Mouse (Mus musculus): Measurements from ENCODE around the gene Ikbip. TPM values are rescaled to one million over a fixed set of nuclear protein-coding genes. Genes with fewer than 3 reads are reported as not detected.

The Ikbip gene
- polyA plus RNA-seq, 1 experiment from 2014 or later, result 9.6 TPM

DNA sequence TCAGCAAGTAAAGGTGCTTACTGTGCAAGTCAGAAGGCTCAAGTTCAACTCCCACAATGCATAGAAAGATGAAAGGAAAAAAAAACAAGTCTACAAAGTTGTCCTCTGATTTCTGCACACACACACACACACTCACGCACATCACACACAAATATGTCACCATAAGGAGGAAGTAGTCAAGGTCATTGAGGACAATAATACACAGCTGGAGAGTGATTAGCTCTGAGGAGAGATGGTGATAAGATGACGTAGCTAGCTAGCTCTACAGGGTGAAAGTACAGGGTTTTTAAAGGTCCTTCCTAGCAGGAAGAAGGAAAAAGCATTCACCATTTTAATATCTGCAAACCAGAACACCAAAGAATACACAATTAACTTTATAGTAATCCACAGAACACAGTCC lies 44.7 kb downstream of the Ikbip start:
- Histone ChIP-seq H3K9me3 (replicated peaks; ENCODE audit: control insufficient read depth, low read length) (no peaks in the 10 kb centered on the region), H3K27ac (ENCODE audit: low read depth, low read length) (no peak overlapping the region), H3K4me2 (ENCODE audit: low read length) (no peak overlapping the region), H3K9ac (ENCODE audit: low read length) (no peak overlapping the region), H3K4me3 (ENCODE audit: low read depth, low read length) (no peak overlapping the region), H3K27me3 (replicated peaks; ENCODE audit: control insufficient read depth, insufficient read depth, low read length) (no peaks in the 10 kb centered on the region), H3K4me1 (ENCODE audit: control insufficient read depth, insufficient read depth, low read length) (peaks cover 7% of the 10 kb centered on the region), H3K36me3 (ENCODE audit: control insufficient read depth, insufficient read depth, low read length) (no peaks in the 10 kb centered on the region)
- ATAC-seq (no peak), DNase-seq (ENCODE audit: low spot score) (no peak)
- WGBS, result 78% methylated on average over 2 of the region's 2 CpGs

DNA sequence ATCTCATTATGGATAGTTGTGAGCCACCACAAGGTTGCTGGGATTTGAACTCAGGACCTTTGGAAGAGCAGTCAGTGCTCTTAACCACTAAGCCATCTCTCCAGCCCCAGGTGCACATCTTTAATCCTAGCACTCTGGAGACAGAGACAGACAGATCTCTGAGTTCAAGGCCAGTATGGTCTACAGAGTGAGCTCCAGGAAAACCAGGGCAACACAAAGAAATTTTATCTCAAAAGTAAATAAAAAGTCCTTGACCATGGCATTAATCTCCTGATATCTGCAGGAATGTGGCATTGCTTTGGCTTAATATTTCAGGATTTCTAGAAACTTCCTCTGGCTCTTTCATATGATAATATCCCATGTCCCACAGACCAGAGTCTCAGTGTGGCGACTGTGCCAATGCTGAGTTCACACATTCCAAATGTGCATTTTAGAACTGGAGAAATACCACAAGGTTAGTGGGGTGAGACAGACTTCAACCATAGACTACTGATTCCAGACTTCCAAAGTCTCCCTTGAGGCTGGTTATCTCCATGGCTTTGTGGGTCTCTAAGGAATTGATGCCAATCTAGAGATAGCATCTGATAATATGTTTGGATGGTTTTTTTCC lies 45.9 kb downstream of the Ikbip start:
- Histone ChIP-seq H3K4me1 (ENCODE audit: control insufficient read depth, insufficient read depth, low read length) (peaks cover 3% of the 10 kb centered on the region; the same call in 1 of the 2 replicates), H3K36me3 (ENCODE audit: control insufficient read depth, insufficient read depth, low read length) (no peaks in the 10 kb centered on the region), H3K9ac (ENCODE audit: low read length) (no peak overlapping the region), H3K9me3 (replicated peaks; ENCODE audit: control insufficient read depth, low read length) (no peaks in the 10 kb centered on the region), H3K27ac (ENCODE audit: low read depth, low read length) (no peak overlapping the region), H3K27me3 (replicated peaks; ENCODE audit: control insufficient read depth, insufficient read depth, low read length) (no peaks in the 10 kb centered on the region), H3K4me3 (ENCODE audit: low read depth, low read length) (no peak overlapping the region), H3K4me2 (ENCODE audit: low read length) (no peak overlapping the region)
- DNase-seq (ENCODE audit: low spot score) (no peak), ATAC-seq (no peak)
- WGBS, result 79% methylated on average over 1 of the region's 1 CpGs

DNA sequence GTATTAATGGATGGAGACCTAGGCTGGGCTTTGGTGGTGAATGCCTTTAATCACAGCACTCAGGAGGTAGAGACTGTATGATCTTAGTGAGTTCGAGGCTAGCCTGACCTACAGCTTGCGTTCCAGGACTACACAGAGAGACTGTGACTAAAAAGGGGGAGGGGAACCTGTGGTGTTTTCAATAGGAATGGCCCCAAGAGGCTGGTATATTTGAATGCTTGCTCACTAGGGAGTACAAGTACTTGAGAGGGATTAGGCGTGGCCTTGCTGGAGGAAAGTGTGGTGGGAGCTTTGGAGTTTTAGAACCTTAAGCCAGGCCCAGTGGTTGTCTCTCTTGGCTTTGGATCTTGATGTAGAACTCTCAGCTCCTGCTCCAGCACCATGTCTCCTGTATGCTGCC lies 48.1 kb downstream of the Ikbip start:
- ATAC-seq, result no peak
- Histone ChIP-seq H3K36me3 (ENCODE audit: control insufficient read depth, insufficient read depth, low read length) (no peaks in the 10 kb centered on the region), H3K4me1 (ENCODE audit: control insufficient read depth, insufficient read depth, low read length) (no peaks in the 10 kb centered on the region), H3K9ac (ENCODE audit: low read length) (no peak overlapping the region), H3K9me3 (replicated peaks; ENCODE audit: control insufficient read depth, low read length) (no peaks in the 10 kb centered on the region), H3K27me3 (replicated peaks; ENCODE audit: control insufficient read depth, insufficient read depth, low read length) (no peaks in the 10 kb centered on the region), H3K27ac (ENCODE audit: low read depth, low read length) (no peak overlapping the region), H3K4me2 (ENCODE audit: low read length) (no peak overlapping the region), H3K4me3 (ENCODE audit: low read depth, low read length) (no peak overlapping the region)
- 78% methylated on average over 3 of the region's 3 CpGs for WGBS
- no peak for DNase-seq (ENCODE audit: low spot score)

DNA sequence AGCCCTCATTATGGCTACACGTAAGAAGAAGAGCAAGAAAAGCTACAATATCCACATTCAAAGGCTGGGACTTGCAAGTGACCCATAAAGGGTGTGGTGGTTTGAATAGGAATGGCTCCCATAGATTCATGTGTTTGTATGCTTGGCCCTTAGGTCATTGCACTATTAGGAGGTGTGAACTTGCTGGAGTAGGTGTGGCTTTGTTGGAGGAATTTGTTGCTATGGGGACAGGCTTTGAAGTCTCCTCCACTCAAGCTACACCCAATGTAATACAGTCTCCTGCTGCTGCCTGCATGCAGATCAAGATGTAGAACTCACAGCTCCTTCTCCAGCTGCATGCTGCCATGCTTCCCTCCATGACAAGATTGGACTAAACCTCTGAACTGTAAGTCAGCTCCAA lies 48.8 kb downstream of the Ikbip start:
- no peak overlapping the region for H3K4me3 ChIP-seq (ENCODE audit: low read depth, low read length)
- no peak overlapping the region for H3K4me2 ChIP-seq (ENCODE audit: low read length)
- H3K4me1 ChIP-seq (ENCODE audit: control insufficient read depth, insufficient read depth, low read length), result no peaks in the 10 kb centered on the region
- DNase-seq (ENCODE audit: low spot score) (no peak), ATAC-seq (no peak)
- no peaks in the 10 kb centered on the region for H3K9me3 ChIP-seq (replicated peaks; ENCODE audit: control insufficient read depth, low read length)
- no peaks in the 10 kb centered on the region for H3K27me3 ChIP-seq (replicated peaks; ENCODE audit: control insufficient read depth, insufficient read depth, low read length)
- H3K27ac ChIP-seq (ENCODE audit: low read depth, low read length), result no peak overlapping the region
- WGBS, result 52% methylated on average over 1 of the region's 1 CpGs
- no peak overlapping the region for H3K9ac ChIP-seq (ENCODE audit: low read length)
- H3K36me3 ChIP-seq (ENCODE audit: control insufficient read depth, insufficient read depth, low read length), result no peaks in the 10 kb centered on the region

DNA sequence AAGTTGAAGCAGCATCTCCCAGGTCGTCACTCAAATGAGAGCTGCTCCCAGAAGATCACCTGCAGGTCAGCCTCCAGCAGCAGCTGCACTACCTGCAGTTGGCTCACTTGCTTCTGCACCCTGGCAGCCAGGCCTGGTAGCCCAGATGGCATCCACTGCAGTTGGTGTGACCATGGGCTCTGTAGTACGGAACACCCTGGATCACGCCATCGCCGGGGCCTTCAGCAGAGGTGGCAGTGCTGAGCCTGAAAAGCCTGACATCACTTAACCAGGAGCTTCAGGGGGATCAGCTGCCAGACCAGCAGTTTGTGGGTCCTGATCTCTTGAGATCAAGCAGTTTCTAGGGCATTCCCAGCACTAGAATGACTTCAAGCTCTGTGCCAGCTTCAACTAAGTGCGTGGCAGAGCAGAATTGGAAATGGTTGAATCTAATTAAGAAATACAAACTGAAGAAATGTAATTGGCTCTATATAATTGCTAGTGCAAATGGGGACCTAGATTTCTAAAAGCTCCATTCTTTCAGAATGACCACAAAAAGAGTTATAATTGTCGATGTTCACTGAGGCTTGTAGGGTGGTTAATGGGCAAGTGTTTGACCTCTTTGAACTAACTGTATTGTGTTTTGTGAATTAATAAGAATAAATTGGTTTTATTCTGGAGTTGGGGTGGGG lies 52.7 kb downstream of the Ikbip start:
- H3K9me3 ChIP-seq (replicated peaks; ENCODE audit: control insufficient read depth, low read length), result no peaks in the 10 kb centered on the region
- H3K4me3 ChIP-seq (ENCODE audit: low read depth, low read length), result no peak overlapping the region
- peak; percentile 66 for DNase-seq (ENCODE audit: low spot score)
- ATAC-seq, result peak; percentile 74
- 38% methylated on average over 7 of the region's 7 CpGs for WGBS
- H3K36me3 ChIP-seq (ENCODE audit: control insufficient read depth, insufficient read depth, low read length), result no peaks in the 10 kb centered on the region
- no peak overlapping the region for H3K9ac ChIP-seq (ENCODE audit: low read length)
- no peaks in the 10 kb centered on the region for H3K4me1 ChIP-seq (ENCODE audit: control insufficient read depth, insufficient read depth, low read length)
- no peak overlapping the region for H3K27ac ChIP-seq (ENCODE audit: low read depth, low read length)
- H3K4me2 ChIP-seq (ENCODE audit: low read length), result no peak overlapping the region
- H3K27me3 ChIP-seq (replicated peaks; ENCODE audit: control insufficient read depth, insufficient read depth, low read length), result no peaks in the 10 kb centered on the region

DNA sequence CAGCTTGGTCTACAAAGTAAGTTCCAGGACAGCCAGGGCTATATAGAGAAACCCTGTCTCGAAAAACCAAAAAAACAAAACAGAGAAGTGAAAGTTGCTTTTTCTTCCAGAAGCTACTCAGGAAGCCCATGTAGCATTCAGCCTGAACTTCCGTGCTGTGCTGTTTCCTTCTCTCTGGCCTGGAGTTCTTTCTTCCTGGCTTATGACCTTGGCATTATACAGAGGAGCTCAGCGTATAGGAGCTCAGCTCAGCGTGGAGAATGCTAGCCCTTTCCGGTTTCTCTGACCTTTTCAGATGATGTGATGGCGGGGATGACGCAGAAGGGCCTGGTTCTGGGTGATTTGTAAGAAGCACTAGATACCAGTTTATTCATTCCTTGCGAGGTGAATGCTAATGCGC lies 54.7 kb downstream of the Ikbip start:
- no peak for ATAC-seq
- H3K9me3 ChIP-seq (replicated peaks; ENCODE audit: control insufficient read depth, low read length), result no peaks in the 10 kb centered on the region
- WGBS, result 75% methylated on average over 9 of the region's 9 CpGs

DNA sequence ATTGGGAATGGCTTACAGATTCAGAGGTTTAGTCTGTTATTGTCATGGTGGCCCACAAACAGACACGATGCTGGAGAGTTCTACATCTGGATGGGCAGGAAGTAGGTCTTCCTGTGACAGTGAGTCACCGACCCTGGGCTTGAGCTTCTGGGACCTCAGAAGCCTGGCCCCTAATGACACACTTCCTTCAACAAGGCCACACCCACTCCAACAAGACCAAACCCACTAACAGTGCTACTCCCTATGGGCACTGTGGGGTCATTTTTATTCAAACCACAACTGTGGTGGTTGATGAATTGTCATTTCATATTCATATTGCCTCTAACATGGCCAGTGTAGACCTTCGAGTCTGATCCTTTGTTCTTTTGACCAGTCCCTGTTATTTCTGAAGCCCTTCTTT lies 55.6 kb downstream of the Ikbip start:
- WGBS, result 81% methylated on average over 3 of the region's 3 CpGs

More for the DNA sequence above, 54.7 kb downstream of the Ikbip start:
- Histone ChIP-seq H3K36me3 (ENCODE audit: control insufficient read depth, insufficient read depth, low read length) (no peaks in the 10 kb centered on the region), H3K27ac (ENCODE audit: low read depth, low read length) (no peak overlapping the region), H3K4me1 (ENCODE audit: control insufficient read depth, insufficient read depth, low read length) (no peaks in the 10 kb centered on the region), H3K4me2 (ENCODE audit: low read length) (no peak overlapping the region), H3K9ac (ENCODE audit: low read length) (no peak overlapping the region), H3K27me3 (replicated peaks; ENCODE audit: control insufficient read depth, insufficient read depth, low read length) (no peaks in the 10 kb centered on the region), H3K4me3 (ENCODE audit: low read depth, low read length) (no peak overlapping the region)
- DNase-seq (ENCODE audit: low spot score), result no peak

DNA sequence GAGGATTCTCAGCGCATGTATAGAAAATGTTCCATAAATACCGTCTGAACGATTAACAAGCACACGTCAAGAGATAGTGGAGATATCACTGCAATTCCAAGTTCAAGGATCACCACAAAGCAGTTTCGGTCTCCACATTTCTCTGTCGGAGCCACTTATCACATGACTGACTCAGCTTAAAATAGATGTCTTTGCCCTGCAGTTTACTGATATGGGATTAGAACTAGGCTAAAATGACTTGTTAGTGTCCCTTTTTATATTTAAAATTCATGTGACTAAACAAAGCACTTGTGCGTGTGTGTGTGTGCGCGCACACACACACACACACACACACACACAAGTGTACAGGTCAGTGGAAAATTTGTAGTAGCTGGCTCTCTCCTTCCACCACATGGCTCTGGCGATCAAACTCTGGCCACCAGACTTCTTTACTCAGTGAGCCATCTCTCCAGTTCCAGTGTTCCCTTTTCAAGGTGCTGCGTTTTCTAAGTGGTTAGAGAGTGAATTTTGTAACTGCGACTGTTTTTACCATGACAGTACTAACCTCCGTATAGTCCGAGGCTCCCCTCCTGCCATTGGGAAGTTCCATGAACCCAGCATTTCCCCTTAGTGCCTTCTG lies 56.5 kb downstream of the Ikbip start:
- no peak for DNase-seq (ENCODE audit: low spot score)
- no peak overlapping the region for H3K9ac ChIP-seq (ENCODE audit: low read length)
- H3K4me3 ChIP-seq (ENCODE audit: low read depth, low read length), result no peak overlapping the region
- no peaks in the 10 kb centered on the region for H3K27me3 ChIP-seq (replicated peaks; ENCODE audit: control insufficient read depth, insufficient read depth, low read length)
- H3K36me3 ChIP-seq (ENCODE audit: control insufficient read depth, insufficient read depth, low read length), result no peaks in the 10 kb centered on the region
- no peaks in the 10 kb centered on the region for H3K9me3 ChIP-seq (replicated peaks; ENCODE audit: control insufficient read depth, low read length)
- no peak overlapping the region for H3K27ac ChIP-seq (ENCODE audit: low read depth, low read length)
- no peak overlapping the region for H3K4me2 ChIP-seq (ENCODE audit: low read length)
- no peak for ATAC-seq
- no peaks in the 10 kb centered on the region for H3K4me1 ChIP-seq (ENCODE audit: control insufficient read depth, insufficient read depth, low read length)
- WGBS, result 94% methylated on average over 14 of the region's 14 CpGs

More for the DNA sequence above, 55.6 kb downstream of the Ikbip start:
- Histone ChIP-seq H3K27ac (ENCODE audit: low read depth, low read length) (no peak overlapping the region), H3K36me3 (ENCODE audit: control insufficient read depth, insufficient read depth, low read length) (no peaks in the 10 kb centered on the region), H3K4me3 (ENCODE audit: low read depth, low read length) (no peak overlapping the region), H3K4me2 (ENCODE audit: low read length) (no peak overlapping the region), H3K9me3 (replicated peaks; ENCODE audit: control insufficient read depth, low read length) (no peaks in the 10 kb centered on the region), H3K9ac (ENCODE audit: low read length) (no peak overlapping the region), H3K27me3 (replicated peaks; ENCODE audit: control insufficient read depth, insufficient read depth, low read length) (no peaks in the 10 kb centered on the region), H3K4me1 (ENCODE audit: control insufficient read depth, insufficient read depth, low read length) (no peaks in the 10 kb centered on the region)
- no peak for ATAC-seq
- no peak for DNase-seq (ENCODE audit: low spot score)

DNA sequence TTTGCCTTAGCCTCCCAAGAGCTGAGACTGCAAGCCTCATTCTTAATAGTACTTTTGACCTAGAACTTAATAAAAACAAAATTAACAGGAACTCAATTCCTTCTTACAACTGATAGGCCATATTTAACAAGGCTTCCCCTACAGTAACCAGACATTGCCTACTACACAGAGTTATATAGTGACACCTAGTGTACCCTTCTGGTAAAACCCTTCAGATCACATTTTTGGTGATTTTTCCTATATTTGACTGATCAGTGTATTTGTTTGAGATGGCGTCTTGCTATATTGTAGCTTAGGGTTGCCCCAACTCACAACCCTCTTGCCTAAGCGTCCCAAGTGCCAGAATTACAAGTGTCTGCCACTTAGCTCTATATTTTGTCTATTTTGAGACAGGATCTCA lies 58.8 kb downstream of the Ikbip start:
- Histone ChIP-seq H3K36me3 (ENCODE audit: control insufficient read depth, insufficient read depth, low read length) (peaks cover 12% of the 10 kb centered on the region), H3K4me3 (ENCODE audit: low read depth, low read length) (no peak overlapping the region), H3K9ac (ENCODE audit: low read length) (no peak overlapping the region), H3K4me1 (ENCODE audit: control insufficient read depth, insufficient read depth, low read length) (no peaks in the 10 kb centered on the region), H3K9me3 (replicated peaks; ENCODE audit: control insufficient read depth, low read length) (no peaks in the 10 kb centered on the region), H3K27me3 (replicated peaks; ENCODE audit: control insufficient read depth, insufficient read depth, low read length) (no peaks in the 10 kb centered on the region), H3K27ac (ENCODE audit: low read depth, low read length) (no peak overlapping the region), H3K4me2 (ENCODE audit: low read length) (no peak overlapping the region)
- peak; percentile 77 for DNase-seq (ENCODE audit: low spot score)
- WGBS, result 23% methylated on average over 2 of the region's 2 CpGs
- ATAC-seq, result peak; percentile 61

Measured in forebrain, embryonic 14.5 days (tissue).